ENCODE assay signal across 8 mouse cellular contexts in the genomic region with DNA sequence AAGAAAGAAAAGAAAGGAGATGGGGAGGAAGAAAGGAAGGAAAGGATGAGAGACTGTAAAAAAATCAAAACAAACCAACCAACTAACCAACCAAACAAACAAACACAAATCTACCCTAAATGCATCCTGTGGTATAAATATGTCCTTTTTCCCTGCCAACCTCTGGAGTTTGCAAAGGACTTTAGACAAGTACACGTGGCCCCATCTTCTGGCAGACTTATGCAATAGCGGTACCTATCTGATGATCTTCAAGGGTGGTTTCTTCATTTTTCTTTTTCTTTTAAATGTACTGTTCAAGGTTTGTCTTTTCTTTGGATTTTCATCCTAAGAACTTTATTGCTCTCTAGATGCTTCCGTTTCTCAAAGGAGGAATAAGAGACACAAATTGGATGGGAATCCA.
A peak's percentile ranks its signal among the peaks of the same experiment; 100 is the strongest.
DNase-seq lines count a peak whose midpoint lies in the region; ATAC-seq and TF ChIP-seq lines count a peak whose summit lies in the region.

No protein-coding gene starts in this region.

- H3K4me3 ChIP-seq in layer of hippocampus, adult 2 months: no peak overlapping the region

- DNase-seq in adrenal gland, adult 2 months: peak; percentile 33
- DNase-seq in adrenal gland, postnatal 4 days (ENCODE audit: low spot score in 2 of 2): no peak
- peak in 1 of 2 experiments; percentile 44 for DNase-seq in layer of hippocampus, adult 2 months (ENCODE audit: low spot score in 2 of 2)
- DNase-seq in layer of hippocampus, adult 9-10 months (ENCODE audit: low spot score): no peak
- peak; percentile 43 for DNase-seq in ZHBTc4 (ENCODE audit: low read depth, low spot score)
- peak; percentile 45 for DNase-seq in forelimb bud, embryonic 11.5 days (ENCODE audit: low read depth, low spot score)
- DNase-seq in urinary bladder, adult 2 months (ENCODE audit: low spot score): no peak

- peak; percentile 77 for TF ChIP-seq CTCF in layer of hippocampus, adult 2 months (conservative IDR thresholded peaks at IDR 0.05)

- H3K27ac ChIP-seq in layer of hippocampus, adult 2 months: no peak overlapping the region

- ATAC-seq in neutrophil, adult 5-6 weeks (ENCODE audit: extremely low read depth, insufficient number of reproducible peaks, low FRiP score, poor library complexity, severe bottlenecking): 0 out of 2 replicates have a peak, but pooled peaks have one; percentile 36

Comparison
In these comparisons a context has a peak if more than half of its experiments do, and no peak if none do; other contexts are left out.
1. DNase-seq: peak in adrenal gland, adult 2 months (single experiment), ZHBTc4 (single experiment) and forelimb bud, embryonic 11.5 days (single experiment); none in adrenal gland, postnatal 4 days (0 of 2), layer of hippocampus, adult 9-10 months (single experiment) and urinary bladder, adult 2 months (single experiment).